Mouse (Mus musculus) cerebellum, adult 9-11 months (tissue): ENCODE measurements at regions not wholly inside any gene's neighbourhood (a gene's known extent, or its start where the extent isn't known, plus 50 kb on each side); places are given as distances from the start of the nearest gene placed in this dataset.

Experiments used
- DNase-seq: peaks from one replicate; pipeline ENCODE4 v3.0.0; 2022

DNA sequence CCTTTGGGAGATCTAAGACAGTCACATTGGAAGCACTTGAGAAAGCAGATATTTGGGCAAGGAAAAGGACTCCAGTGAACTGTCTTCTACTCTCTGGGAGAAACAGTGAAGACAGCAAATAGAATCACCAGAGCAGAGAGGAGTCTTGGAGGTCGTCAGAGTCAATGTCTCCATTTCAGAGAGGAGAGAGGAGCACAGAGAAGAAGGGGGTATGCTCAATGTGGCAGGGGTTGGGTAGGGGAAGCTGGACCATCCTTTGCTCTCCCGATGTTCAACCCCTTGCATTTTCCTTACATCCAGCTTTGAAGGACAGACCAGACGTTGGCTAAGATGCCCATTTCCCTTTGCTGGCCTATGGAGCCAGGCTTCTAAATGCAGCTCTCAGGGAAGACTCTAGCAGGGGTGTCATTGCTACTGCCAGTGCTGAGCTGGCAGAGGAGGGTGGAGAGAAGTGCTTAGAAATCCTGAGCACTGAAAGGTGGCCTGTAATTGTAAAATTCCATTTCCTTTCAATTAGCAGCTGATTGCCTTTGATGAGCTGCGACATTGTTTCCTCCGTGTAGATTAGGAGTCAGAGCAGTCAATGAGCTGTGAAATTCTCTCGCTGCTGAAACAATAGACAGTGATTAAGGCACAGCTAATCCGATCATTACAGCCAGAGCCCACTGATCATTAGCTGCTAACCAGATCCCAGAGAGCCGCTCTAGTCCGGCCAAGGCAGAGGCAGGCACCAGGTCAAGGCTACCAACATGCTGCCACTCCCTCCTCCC, 449.7 kb downstream of the Insc start:
- DNase-seq = no peak

DNA sequence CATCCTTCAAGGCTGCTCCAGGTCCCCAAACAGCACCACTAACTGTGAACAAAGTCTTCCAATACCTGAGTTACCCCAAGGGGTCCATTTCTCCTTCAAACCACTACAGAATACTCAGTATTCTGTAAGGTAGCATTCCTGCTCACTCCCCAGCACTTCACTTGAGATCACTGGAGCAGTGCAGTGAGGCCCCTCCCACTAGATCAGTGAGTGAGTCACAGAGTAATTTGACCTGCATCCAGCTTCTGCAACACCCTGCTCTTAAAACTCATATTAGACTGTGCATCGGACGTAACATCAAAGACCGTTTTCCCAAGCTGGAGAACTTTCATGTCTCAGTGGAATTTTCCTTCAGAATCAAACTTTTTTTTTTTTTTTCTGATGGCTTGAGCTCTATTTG, 461.4 kb downstream of the Insc start:
- no peak for DNase-seq

DNA sequence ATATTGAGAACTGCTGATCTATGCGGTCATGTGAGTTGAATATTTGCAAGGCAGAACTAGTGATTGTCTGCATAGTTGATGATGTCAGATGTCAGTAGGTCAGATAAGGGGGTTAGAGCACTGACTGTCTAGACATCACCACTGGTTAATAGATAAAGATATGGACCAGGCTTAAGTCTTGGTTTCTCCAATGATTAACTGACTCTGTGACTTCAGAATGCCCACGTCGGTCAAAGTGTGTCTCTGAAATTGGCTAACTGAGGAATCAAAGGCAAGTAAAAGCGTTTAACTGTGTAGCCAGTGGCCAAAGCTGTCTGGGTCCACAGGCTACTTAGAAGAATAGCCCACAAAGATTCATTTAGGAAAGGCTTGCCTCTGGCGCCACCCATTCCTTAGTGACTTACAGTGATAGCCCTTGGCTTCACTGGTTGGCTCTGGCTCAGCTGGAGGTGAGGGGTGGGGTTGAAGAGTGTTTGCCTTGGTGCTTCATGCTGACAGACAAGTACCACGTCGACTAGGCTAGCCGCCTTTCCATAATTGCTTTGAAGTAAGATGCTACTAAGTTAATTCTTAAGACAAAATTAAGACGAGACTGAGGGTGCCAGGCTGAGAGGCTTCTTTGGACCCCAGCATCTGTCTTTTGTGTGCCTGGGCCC, 463.1 kb downstream of the Insc start:
- DNase-seq = no peak

DNA sequence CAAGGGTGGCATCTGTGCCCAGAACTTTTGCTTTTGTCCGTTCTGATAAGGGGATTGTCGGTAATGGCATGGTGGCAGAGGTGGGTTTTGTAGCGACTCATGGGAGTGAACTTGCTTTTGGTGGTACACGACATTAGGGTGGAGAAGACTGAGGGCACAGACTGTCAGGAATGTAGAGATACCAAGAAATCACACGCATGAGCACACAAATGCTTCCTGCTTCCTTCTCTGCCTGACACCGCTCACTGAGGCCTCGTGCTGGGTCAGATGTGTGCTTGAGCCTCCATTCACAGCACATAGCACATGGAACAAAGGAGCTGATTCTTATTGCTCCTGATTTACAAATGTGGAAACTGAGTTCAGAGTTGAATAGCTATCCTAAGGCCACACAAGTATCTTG, 465.3 kb downstream of the Insc start:
- no peak for DNase-seq

DNA sequence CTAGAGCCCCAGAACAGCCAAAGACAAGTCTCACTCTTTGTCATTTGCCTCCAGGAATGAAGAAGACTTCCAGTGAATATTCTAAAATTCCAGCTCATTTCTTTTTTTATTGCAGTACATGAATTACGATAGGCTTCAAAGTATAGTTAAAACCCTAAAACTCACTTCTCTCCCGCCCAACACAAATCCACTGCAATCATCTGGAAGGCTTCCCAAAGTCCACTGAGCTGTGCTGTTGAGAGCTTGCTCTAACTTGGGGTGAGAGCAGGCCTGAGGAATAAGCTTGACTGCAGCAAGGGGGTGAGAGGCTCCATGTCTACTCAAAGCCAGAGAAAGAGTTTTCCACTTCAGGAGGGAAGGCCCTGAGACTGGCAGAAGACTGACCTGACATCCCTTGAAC, 466.5 kb downstream of the Insc start:
- DNase-seq = no peak

DNA sequence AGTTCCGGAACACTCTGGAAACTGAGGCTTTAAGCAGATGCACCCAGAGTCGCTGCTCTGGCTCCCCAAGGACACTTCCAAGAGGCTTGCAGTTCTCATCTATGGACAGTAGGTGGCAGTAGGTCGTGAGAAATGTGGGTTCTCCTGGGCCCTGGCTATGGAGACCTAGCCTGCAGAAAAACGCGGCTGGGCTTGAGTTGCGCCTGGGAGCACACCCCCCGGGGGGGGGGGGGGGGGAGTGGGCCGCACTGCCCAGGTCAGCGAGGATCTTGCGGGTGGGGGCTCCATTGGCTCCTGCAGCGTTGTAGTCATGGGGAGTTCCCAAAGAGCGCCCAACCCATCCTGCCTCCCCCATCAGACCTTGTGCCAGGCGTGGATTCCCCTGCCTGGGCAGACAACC, 473.3 kb downstream of the Insc start:
- DNase-seq = peak; percentile 55

DNA sequence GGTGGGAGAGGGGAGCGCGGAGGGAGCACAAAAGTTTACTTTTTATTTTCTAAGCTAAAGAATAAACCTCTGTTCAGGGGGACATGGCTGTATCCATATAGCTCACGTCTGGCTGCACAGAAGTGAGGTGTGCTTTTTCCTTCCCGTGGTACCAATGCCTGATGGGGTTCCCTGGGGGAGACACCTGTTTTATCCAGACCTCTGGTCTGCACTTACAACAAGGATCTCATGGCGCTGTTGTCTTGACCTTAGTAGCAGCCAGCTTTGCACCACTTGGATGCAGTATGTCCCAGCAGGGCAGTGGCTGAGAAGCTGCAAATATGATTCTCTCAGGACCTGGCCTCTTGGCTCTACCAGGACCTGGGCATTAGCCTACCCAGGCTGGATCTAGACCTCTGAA, 473.8 kb downstream of the Insc start:
- DNase-seq = no peak

DNA sequence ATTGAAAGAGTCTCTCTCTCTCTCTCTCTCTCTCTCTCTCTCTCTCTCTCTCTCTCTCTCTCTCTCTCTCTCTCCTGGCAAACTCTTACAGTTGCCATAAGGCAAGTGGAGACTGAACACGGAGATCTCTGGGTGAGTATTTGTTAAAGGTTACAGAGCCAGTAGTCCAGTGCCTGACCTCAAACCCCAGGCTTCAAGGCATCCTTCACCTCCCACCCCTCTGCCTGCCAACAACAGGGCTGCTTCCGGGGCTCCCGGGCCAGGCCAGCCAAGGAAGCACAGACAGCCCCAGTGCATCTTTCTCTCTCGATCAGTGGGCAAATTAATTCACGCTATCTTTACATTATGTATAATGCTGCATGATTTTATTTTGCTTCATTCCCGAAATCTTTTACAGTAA, 474.2 kb downstream of the Insc start:
- DNase-seq = no peak

DNA sequence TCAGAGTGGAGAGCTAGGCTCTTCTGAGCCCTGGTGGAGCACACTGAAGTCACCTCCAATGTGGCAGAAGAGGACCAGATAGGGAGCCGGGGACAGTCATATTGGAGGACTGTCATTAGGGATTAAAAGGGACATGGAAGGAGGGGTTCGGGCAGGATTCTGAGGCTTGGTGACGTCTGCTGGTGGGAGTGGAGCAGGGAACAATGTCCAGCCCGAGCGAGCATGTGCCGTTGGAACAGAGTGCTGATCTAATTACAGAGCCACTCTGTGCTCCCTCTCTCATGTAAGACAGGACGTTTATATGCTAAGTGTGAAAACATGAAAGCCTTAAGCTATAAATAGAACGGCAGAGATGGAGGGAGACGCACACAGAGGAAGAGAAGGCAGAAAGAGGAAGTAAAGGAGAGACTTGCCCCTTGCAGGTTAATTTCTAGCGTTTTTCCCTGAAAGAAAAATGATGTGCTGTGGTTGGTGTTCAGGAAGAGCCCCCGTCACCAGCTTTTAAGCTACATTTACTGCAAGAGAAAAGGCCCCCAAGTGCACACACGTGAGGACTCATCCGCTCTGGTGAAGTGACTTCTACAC, 475.2 kb downstream of the Insc start:
- DNase-seq = no peak

DNA sequence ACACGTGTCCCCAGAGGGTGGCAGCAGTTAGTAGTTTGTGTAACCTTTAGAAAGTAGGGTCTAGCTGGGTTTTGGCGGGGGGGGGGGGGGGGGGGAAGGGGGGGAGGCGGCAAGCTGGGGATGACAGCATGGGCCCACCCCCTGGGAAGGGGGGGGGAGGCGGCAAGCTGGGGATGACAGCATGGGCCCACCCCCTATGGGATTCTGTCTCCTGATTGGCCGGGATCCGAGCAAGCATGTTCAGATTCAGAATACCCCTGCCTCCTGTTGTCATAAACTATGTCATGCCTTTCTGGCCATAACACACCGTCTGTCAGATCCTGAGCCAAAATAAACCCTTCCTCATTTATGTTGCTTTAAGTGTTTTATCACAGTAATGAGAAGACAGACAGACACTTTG, 479.1 kb downstream of the Insc start:
- DNase-seq = no peak

DNA sequence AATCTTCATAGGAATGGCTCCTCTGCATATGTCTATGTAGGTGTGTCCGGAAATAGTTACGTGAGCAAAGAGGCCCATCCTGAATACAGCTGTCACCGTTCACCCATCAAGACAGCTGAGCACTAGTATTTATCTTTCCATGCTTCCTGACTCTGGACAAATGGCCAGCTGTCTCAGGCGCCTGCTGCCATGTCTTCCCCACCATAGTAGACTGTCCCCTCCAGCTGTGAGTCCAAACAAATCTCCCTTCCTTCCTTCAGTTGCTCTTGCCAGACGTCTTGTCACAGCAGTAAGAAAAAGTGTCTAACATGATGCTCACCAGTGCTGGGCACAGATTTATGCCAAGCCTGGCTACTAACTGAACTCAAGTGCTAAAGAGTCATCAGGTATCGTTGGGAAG, 487.0 kb downstream of the Insc start:
- no peak for DNase-seq

DNA sequence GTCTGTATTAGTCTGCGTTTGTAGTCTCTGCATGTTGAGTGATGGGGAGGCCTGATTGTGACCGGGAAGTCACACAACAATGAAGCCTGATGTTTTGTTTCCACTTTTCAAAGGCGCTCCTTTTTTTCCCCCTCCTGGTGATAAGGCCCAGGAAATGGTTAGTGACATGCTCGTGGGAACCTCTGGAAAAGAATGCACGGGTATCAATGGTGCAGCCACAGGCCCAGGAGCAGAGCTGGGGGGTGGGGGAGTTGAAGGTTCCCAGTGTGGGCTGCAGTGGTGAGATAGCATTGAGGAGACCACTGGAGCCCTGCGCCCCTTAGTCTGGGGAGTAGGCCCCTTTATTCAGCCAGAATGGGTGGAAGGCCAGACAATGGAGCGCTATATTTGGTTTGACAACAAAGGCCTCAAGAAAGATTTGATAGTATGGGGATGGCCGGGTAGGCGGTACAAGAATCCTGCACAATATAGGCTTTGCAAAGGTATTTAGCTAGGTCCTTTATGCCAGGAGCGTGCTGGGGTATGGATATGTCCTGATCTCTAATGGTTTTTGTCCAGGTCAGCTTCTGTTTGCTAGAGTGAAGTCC, 490.4 kb downstream of the Insc start:
- DNase-seq = no peak

DNA sequence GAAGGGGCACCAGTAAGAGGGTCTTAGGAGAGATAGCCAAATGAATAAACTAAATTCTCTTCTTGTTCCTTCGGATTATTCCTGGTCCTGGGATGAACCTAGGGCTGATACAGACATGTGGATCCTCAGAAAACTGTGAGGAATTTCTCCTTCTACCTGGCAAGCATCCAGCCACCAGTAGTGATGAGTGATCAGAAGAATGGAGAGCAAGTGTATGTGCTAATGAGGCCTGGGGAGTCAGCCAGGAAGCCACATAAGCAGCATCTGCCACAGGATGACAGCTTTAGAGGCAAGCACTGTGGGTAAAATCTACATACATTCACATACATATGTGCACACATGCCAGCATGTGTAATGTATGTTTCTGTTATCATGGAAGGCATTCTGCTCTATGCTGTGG, 493.6 kb downstream of the Insc start:
- DNase-seq = no peak

DNA sequence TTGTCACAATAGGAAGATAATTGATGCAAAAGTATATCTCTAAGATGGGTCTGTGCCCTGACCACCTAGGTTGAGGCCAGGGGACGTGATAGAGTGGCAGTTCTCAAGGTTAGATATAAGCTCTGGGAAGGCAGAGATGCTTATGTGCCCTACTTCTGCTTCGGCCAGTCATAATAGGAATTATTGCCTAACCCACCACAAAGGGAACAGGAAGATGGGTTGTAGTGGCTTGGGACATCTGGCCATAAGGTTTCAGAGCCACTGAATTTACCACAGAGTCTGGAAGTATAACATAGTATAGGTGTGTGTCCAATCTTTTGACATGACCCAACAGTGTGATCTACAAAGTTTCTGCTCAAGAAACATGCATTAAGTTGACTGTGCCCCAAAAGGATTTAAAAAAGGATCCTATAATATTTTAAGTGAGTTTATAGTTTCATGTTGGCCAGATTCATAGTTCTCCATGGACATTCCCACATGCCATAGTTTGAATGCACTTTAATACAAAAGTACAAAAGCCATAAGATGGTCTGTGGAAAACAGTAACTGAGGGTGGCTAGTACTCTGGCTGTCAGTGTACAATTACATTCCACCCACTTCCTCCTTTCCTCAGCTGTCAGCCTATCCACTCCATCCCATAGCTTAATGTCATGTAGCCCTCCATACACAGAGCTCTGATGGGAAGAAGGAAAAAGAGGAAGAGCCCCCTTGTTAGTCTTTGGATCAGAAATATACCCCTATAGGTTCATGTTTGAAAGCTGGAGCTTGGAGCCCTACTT, 508.3 kb downstream of the Insc start:
- no peak for DNase-seq

DNA sequence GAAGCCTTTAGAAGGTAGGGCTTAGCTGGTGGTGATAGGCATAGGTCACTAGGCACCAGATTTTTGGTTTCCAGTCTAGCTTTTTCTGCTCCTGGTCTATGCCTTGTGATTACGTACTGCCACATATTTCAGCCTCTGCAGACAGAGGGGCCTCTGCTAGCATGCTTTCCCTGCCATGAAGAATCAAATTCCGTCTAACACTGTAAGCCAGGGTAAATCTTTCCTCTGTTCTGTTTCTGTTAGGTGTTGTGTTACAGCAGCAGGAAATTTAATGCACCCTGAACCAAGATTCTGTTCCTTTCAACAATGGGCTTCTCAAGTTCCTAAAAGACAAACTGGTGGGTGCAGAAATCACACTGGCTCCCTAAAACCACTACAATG, 508.9 kb downstream of the Insc start:
- no peak for DNase-seq

DNA sequence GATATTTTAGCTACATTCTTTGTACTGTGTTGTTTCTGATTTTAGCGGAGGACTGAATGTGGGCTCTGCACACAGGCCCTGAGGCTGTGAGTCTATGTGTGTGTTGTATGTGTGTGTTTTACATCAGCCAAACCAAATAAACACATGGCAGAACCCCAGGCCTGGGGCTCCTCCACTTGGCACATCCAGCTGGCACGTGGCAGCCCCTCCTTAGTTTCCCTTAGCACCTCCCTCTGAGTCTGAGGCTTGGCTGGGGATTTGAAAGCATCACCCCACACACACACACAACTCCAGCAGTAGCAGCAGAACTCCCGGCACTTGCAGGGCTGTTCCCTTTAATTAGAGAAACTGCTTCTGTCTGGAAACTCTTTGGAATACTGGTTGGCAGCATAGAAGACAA, 515.1 kb downstream of the Insc start:
- DNase-seq = no peak

DNA sequence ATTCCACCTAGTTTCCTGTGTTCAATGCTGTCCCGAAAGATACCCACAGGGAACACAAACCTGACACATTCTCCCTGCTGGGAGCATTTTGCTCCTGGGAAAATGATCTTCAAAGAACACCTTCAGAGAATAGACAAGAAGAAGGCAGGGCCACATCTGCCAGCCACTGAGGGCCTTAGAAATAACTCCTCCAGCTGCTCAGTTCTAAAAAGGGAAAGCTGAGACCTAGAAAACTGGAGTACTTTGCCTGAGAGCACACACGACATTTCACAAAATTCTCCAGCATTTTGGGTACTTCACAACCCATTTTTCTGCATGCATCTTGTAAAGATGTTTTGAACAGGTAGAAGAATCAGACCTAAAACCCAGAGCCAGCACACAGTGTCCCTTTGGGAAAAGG, 519.6 kb downstream of the Insc start:
- DNase-seq = no peak

DNA sequence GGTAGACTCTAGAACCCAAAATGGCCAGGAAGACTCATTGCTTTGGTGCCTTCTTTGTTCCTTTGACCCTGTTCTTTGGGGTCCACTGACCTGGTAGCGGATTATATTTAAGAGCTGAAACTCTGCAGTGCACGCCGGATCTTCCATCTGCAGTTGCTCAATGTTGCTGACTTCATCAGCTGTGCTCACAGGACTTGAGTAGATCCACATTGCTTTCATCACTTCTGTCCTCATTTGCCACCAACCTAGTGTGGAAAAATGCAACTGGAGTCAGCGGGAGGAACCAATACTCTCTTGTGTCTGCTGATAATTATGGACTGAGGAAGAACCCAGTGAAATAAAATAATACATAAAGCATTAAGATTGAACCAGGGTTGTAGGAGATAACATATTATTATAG, 522.6 kb downstream of the Insc start:
- no peak for DNase-seq

DNA sequence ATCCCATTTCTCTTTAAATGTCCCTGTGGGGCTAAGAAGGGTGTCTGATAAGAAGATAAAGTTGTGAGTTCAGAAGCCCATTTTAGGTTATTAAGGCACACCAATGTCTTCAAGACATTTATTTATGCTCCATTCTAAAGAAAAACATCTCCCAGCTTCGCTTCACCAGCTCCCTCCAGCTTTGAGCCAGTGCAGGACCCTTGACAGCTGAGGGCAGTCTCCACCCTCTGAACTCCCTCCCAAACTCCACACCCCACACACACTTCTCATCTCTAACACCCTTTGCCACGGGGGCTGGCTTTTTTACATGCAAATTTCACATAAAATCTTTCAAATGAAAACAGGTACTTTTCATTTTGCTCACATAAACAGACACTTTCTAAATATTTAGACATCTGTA, 527.3 kb downstream of the Insc start:
- DNase-seq = no peak

DNA sequence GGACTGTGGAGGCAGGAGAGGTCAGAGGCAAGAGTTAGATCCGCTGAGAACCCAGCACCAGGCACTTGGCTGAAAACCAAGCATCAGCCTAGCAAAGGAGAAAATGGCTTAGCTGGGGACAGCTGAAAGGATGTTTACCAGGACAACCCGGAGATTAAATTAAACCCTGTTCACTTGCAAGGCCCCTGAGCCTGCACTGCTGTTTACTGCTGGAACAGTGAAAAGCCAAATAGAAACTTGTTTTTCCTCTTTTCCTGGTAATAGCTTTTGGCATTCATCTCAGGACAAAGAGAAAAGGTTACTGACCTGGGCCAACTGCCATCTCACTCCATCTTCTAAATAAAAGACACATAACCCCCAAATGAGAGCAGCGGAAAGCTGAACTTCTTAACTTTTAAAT, 531.3 kb downstream of the Insc start:
- no peak for DNase-seq

DNA sequence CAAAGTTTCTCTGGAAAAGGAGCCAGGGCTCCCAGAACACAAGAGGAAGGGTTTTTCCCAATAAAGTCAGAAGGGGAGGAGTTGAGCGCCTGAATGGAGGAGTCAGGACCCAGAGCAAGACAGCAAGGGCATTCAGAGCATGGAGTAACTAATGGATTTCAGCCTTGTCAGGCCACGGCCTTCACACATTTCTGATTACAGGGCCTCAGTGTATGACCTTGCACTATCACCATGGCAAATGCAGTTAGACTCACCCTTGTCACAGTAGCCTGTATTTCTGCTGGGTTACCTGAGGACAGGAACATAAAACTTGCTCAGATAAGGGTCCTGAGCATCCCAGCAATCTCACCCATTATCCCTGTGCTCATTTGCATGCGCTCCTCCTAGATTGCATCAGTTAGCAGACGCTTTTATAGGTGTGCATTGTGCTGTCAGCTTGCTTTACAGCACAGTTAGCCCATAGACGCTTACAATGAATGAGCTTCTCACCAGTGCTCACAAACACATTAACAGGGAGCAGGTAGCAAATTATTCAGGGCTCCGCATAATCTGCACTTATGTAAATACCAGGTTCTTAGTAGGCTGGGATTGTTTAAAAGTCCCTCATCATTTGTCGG, 547.4 kb downstream of the Insc start:
- DNase-seq = no peak

DNA sequence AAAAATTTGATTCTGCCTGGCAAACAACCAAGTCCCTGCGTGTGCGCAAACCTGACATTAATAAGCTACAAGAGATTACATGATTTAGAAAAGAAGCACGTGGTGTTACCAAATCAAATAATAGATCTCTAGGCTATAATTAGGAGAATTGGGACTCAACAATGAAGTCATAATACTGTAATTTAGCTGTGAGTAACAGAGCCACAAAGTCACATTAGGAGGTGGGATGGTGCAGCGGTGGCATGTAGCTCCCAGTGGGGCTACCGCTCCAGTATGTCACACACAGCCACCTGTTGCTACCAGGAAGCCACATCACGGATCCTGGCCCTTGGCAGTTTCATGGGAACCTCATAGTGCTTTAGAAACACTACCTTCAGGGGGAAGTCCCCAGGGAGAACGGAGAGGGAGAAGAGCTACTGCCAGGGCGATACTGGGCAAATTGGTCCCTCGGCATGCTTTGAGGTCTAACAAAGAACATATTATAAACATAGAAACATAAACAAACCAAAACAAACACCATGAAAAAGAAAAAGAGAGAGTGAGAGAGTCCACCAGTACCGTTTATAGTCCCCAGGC, 551.2 kb downstream of the Insc start:
- no peak for DNase-seq

DNA sequence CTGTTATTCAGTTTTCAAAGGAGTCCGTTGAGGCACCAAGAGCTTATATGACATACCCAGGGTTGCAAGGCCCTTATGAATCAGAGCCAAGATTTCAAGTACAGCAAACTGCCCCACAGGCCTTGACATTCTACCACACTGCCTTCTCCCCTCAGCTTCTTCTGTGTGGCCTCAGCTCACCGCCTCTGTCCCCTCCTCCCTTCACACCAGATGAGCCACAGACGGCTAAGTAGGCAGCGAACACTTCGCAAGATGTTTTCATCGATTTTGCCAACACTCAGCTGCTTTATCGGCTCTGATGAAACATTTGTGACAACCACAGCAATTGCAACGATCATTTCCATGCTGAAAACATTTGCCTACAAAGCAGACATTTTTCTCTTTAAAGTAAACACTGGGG, 556.7 kb downstream of the Insc start:
- no peak for DNase-seq
